Mouse (Mus musculus): ENCODE results near the gene Arhgef3.
"Not testable (repeated sequence)": the region's sequence is repeated elsewhere in the genome, so short reads cannot be mapped to it uniquely, and the experiment has no call there.

Arhgef3 gene

GRCm38 (mm10) chr14:27199119-27199518 lies 84.4 kb downstream of the Arhgef3 start:
- DNase-seq: no peak

- no peak for DNase-seq
These were observed 85.2 kb downstream of the Arhgef3 start for GRCm38 (mm10) chr14:27199870-27200269.

- DNase-seq: no peak
These were observed 86.3 kb downstream of the Arhgef3 start for GRCm38 (mm10) chr14:27200743-27201576.

GRCm38 (mm10) chr14:27201824-27202223 lies 87.1 kb downstream of the Arhgef3 start:
- DNase-seq: no peak

- no peak for DNase-seq
These were observed 90.0 kb downstream of the Arhgef3 start for GRCm38 (mm10) chr14:27204704-27205103.

- no peak for DNase-seq
These were observed 91.7 kb downstream of the Arhgef3 start for GRCm38 (mm10) chr14:27206443-27206842.

GRCm38 (mm10) chr14:27209542-27209941 lies 94.8 kb downstream of the Arhgef3 start:
- DNase-seq: no peak

GRCm38 (mm10) chr14:27210801-27211200 lies 96.1 kb downstream of the Arhgef3 start:
- not testable (repeated sequence) for DNase-seq

- DNase-seq: no peak
These were observed 97.2 kb downstream of the Arhgef3 start for GRCm38 (mm10) chr14:27211743-27212445.

GRCm38 (mm10) chr14:27214232-27214631 lies 99.5 kb downstream of the Arhgef3 start:
- DNase-seq: no peak

GRCm38 (mm10) chr14:27219668-27220067 lies 105.0 kb downstream of the Arhgef3 start:
- DNase-seq: no peak

GRCm38 (mm10) chr14:27220297-27220696 lies 105.6 kb downstream of the Arhgef3 start:
- no peak for DNase-seq

GRCm38 (mm10) chr14:27224636-27225035 lies 109.9 kb downstream of the Arhgef3 start:
- no peak for DNase-seq

GRCm38 (mm10) chr14:27226288-27226687 lies 111.6 kb downstream of the Arhgef3 start:
- DNase-seq: no peak

- DNase-seq: no peak
These were observed 113.6 kb downstream of the Arhgef3 start for GRCm38 (mm10) chr14:27228288-27228687.

- no peak for DNase-seq
These were observed 114.3 kb downstream of the Arhgef3 start for GRCm38 (mm10) chr14:27228941-27229371.

GRCm38 (mm10) chr14:27229441-27230147 lies 114.9 kb downstream of the Arhgef3 start:
- peak; percentile 52 for DNase-seq

- peak; percentile 40 for DNase-seq
These were observed 115.7 kb downstream of the Arhgef3 start for GRCm38 (mm10) chr14:27230262-27231022.

- DNase-seq: no peak
These were observed 116.8 kb downstream of the Arhgef3 start for GRCm38 (mm10) chr14:27231506-27231905.

- DNase-seq: no peak
These were observed 117.5 kb downstream of the Arhgef3 start for GRCm38 (mm10) chr14:27231974-27232780.

GRCm38 (mm10) chr14:27233056-27233455 lies 118.4 kb downstream of the Arhgef3 start:
- no peak for DNase-seq

GRCm38 (mm10) chr14:27233656-27234055 lies 119.0 kb downstream of the Arhgef3 start:
- no peak for DNase-seq

All from kidney, adult 9 months (tissue).